Mouse (Mus musculus): Measurements from ENCODE around the gene Pias4. TPM values are rescaled to one million over a fixed set of nuclear protein-coding genes. Genes with fewer than 3 reads are reported as not detected.

Gene Pias4
- polyA plus RNA-seq, 1 experiment from 2014 or later: 29.1 TPM

DNA sequence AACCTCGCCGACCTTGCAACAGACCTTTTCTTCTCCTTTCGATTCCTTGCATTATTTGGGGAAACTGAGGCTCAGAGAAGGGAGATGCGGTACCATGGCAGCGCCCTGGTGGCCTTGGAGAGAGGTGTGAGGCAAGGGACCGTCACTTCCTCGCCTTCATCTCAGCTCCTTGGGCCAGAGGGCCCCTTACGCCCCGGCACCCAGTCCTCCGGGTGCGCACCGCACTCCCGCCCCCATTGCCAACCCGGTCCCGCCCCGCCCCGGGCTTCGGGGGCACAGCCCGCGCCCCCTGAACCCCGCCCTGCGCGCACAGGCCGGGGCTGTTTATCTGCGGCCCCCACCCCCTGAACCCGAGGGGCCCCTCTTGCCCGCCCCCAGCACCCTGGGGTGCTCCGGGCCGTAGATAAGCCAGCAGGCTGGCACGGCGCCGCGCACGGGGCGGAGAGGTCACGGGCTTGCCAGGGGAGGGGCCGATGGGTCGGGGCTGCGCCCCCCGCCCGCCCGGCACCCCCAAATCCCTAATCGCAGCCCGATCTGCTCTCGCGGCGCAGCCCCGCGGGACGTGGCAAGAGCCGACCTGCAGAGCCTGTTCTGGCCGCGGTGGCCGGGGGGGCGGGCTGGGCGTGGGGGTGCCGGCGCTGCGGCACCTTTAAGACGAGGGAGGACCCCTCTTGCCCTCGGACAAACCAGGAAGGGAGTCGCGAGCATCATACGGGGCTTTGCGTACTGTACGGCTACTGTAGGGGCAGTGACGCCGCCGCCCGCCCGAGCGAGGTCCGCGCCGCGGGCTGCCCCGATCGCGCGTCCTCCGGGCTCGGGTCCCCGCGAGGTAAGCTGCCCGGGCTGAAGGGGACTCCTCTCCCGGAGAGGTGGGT is 31.7 kb downstream of the Pias4 start:
- Histone ChIP-seq H3K4me3 (peak overlapping the region; percentile 98), H3K27me3 (no peaks in the 10 kb centered on the region), H3K4me2 (peak overlapping the region; percentile 93), H3K9ac (peak overlapping the region; percentile 98), H3K36me3 (no peaks in the 10 kb centered on the region), H3K4me1 (replicated peaks) (peaks cover 51% of the 10 kb centered on the region), H3K27ac (peak overlapping the region; percentile 99), H3K9me3 (replicated peaks) (no peaks in the 10 kb centered on the region)
- peak; percentile 37 for ATAC-seq (replicated peaks; ENCODE audit: insufficient number of reproducible peaks, insufficient read depth, low FRiP score, low read depth)
- WGBS: under 1% methylated on average over 85 of the region's 86 CpGs

GRCm38 (mm10) chr10:81134966-81135681 is 32.6 kb downstream of the Pias4 start, which contains the start of gene Zbtb7a:
Gene Zbtb7a (plus strand): TSS chr10:81135220.
- Histone ChIP-seq H3K9me3 (replicated peaks) (no peaks in the 10 kb centered on the region), H3K4me3 (peak within 1 kb of the TSS; percentile 98), H3K4me2 (peak within 1 kb of the TSS; percentile 93), H3K4me1 (replicated peaks) (peaks cover 42% of the 10 kb centered on the region), H3K9ac (peak within 1 kb of the TSS; percentile 98), H3K27me3 (no peaks in the 10 kb centered on the region), H3K27ac (peak within 1 kb of the TSS; percentile 99), H3K36me3 (no peaks in the 10 kb centered on the region)
- no peak for ATAC-seq (replicated peaks; ENCODE audit: insufficient number of reproducible peaks, insufficient read depth, low FRiP score, low read depth)
- WGBS: 3% methylated on average over 41 of the region's 41 CpGs

GRCm38 (mm10) chr10:81134181-81134587 is 33.5 kb downstream of the Pias4 start:
- Histone ChIP-seq H3K9ac (no peak overlapping the region), H3K9me3 (replicated peaks) (no peaks in the 10 kb centered on the region), H3K36me3 (no peaks in the 10 kb centered on the region), H3K27me3 (no peaks in the 10 kb centered on the region), H3K4me1 (replicated peaks) (peaks cover 39% of the 10 kb centered on the region), H3K4me2 (peak overlapping the region; percentile 93), H3K27ac (peak overlapping the region; percentile 8; the same call in 1 of the 2 replicates), H3K4me3 (peak overlapping the region; percentile 98)
- no peak for ATAC-seq (replicated peaks; ENCODE audit: insufficient number of reproducible peaks, insufficient read depth, low FRiP score, low read depth)
- 3% methylated on average over 16 of the region's 16 CpGs for WGBS

GRCm38 (mm10) chr10:81123500-81123899 is 44.2 kb downstream of the Pias4 start:
- Histone ChIP-seq H3K27me3 (no peaks in the 10 kb centered on the region), H3K4me1 (replicated peaks) (peaks cover 8% of the 10 kb centered on the region), H3K36me3 (peaks cover 61% of the 10 kb centered on the region), H3K4me2 (no peak overlapping the region), H3K9me3 (replicated peaks) (no peaks in the 10 kb centered on the region), H3K4me3 (no peak overlapping the region), H3K27ac (no peak overlapping the region), H3K9ac (no peak overlapping the region)
- ATAC-seq (replicated peaks; ENCODE audit: insufficient number of reproducible peaks, insufficient read depth, low FRiP score, low read depth): no peak
- 74% methylated on average over 11 of the region's 11 CpGs for WGBS

- Histone ChIP-seq H3K27me3 (no peaks in the 10 kb centered on the region), H3K9me3 (replicated peaks) (no peaks in the 10 kb centered on the region), H3K4me3 (no peak overlapping the region), H3K27ac (no peak overlapping the region), H3K4me2 (no peak overlapping the region), H3K36me3 (peaks cover 64% of the 10 kb centered on the region), H3K9ac (no peak overlapping the region), H3K4me1 (replicated peaks) (0 out of 2 replicates have a peak, but pooled peaks cover 2% of the 10 kb centered on the region)
- 90% methylated on average over 2 of the region's 2 CpGs for WGBS
- ATAC-seq (replicated peaks; ENCODE audit: insufficient number of reproducible peaks, insufficient read depth, low FRiP score, low read depth): no peak
Observed at GRCm38 (mm10) chr10:81122889-81123288, 44.8 kb downstream of the Pias4 start.

DNA sequence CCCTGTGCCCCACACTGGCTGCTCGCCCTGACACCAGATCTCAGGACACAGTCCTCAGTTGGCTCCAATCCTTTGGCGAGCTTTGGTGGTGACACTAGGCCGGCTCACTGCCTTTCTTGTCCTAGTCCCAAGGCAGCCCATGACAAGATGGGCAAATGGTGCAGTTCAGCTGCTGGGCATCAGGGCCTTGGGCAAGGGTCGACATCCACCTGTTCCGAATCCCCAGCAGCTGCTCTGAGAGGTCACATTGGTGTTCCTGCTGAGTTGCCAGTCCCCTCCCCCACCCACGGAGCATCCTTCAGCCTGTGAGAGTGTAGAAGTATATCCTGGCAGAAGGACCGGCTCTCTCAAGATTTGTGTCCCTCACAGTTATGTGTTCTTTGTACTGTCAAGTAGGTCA is 47.1 kb downstream of the Pias4 start:
- H3K27me3 ChIP-seq: no peaks in the 10 kb centered on the region
- 86% methylated on average over 7 of the region's 7 CpGs for WGBS
- peaks cover 81% of the 10 kb centered on the region for H3K36me3 ChIP-seq
- H3K9me3 ChIP-seq (replicated peaks): no peaks in the 10 kb centered on the region
- no peak overlapping the region for H3K27ac ChIP-seq
- H3K4me3 ChIP-seq: no peak overlapping the region
- ATAC-seq (replicated peaks; ENCODE audit: insufficient number of reproducible peaks, insufficient read depth, low FRiP score, low read depth): no peak
- H3K4me1 ChIP-seq (replicated peaks): no peaks in the 10 kb centered on the region
- H3K4me2 ChIP-seq: no peak overlapping the region
- H3K9ac ChIP-seq: no peak overlapping the region

DNA sequence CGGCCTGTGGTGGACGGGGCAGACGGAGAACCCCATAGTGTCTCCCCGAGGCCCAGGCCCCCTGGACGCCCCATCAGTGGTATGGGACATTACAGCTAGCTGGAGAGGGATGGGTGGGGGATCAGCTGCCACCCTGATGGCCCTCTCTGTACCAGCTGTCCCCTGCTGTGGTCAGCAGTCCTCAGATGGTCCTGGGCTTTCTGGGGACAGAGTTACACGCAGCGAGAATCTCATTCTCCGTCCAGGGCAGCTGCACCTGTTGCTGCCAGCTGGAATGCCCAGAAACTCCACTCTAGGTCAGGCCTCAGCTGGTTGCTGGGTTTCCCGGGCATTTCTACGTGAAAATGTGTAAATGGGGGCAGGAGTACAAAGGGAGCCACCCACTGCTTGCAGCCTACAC is 48.1 kb downstream of the Pias4 start:
- Histone ChIP-seq H3K27ac (no peak overlapping the region), H3K27me3 (no peaks in the 10 kb centered on the region), H3K4me1 (replicated peaks) (no peaks in the 10 kb centered on the region), H3K36me3 (peaks cover 89% of the 10 kb centered on the region), H3K9ac (no peak overlapping the region), H3K9me3 (replicated peaks) (no peaks in the 10 kb centered on the region), H3K4me3 (no peak overlapping the region), H3K4me2 (no peak overlapping the region)
- 93% methylated on average over 10 of the region's 10 CpGs for WGBS
- no peak for ATAC-seq (replicated peaks; ENCODE audit: insufficient number of reproducible peaks, insufficient read depth, low FRiP score, low read depth)

DNA sequence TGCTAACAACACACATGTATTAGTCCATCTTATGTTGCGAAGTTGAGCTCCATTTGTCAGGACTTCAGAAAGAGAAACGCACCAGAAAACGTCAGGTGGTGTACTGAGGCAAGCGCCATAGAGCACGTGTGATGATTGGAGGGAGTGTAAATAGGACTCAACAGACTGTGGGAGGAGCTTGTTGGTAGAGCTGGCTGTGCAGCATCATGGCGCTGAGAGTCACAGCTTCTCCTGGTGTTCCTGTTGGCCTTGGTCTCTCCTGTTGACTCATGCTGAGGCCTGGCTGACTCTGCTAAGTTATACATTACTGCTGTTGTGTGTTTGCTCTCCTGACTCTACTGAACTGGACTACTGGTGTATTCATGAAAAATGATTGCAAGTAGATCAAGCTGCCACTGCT is 54.8 kb downstream of the Pias4 start:
- no peak overlapping the region for H3K9ac ChIP-seq
- 0 out of 2 replicates have a peak, but pooled peaks cover 3% of the 10 kb centered on the region for H3K4me1 ChIP-seq (replicated peaks)
- H3K9me3 ChIP-seq (replicated peaks): no peaks in the 10 kb centered on the region
- peaks cover 80% of the 10 kb centered on the region for H3K36me3 ChIP-seq
- no peak overlapping the region for H3K4me2 ChIP-seq
- no peak for ATAC-seq (replicated peaks; ENCODE audit: insufficient number of reproducible peaks, insufficient read depth, low FRiP score, low read depth)
- H3K4me3 ChIP-seq: no peak overlapping the region
- no peaks in the 10 kb centered on the region for H3K27me3 ChIP-seq
- H3K27ac ChIP-seq: no peak overlapping the region
- 94% methylated on average over 6 of the region's 6 CpGs for WGBS

GRCm38 (mm10) chr10:81106113-81106721 is 61.5 kb downstream of the Pias4 start:
- under 1% methylated on average over 35 of the region's 35 CpGs for WGBS
- ATAC-seq (replicated peaks; ENCODE audit: insufficient number of reproducible peaks, insufficient read depth, low FRiP score, low read depth): peak; percentile 88
- H3K27me3 ChIP-seq: no peaks in the 10 kb centered on the region
- peaks cover 25% of the 10 kb centered on the region for H3K4me1 ChIP-seq (replicated peaks)
- H3K27ac ChIP-seq: peak overlapping the region; percentile 99
- peak overlapping the region; percentile 87 for H3K4me3 ChIP-seq
- peak overlapping the region; percentile 98 for H3K9ac ChIP-seq
- peaks cover 29% of the 10 kb centered on the region for H3K36me3 ChIP-seq
- peak overlapping the region; percentile 88 for H3K4me2 ChIP-seq
- H3K9me3 ChIP-seq (replicated peaks): no peaks in the 10 kb centered on the region

GRCm38 (mm10) chr10:81105565-81106112 is 62.1 kb downstream of the Pias4 start, which contains the start of gene Map2k2:
Gene Map2k2 (plus strand): TSS chr10:81105915.
- WGBS: under 1% methylated on average over 56 of the region's 56 CpGs
- Histone ChIP-seq H3K36me3 (peaks cover 24% of the 10 kb centered on the region), H3K4me3 (peak within 1 kb of the TSS; percentile 87), H3K9me3 (replicated peaks) (no peaks in the 10 kb centered on the region), H3K4me1 (replicated peaks) (peaks cover 25% of the 10 kb centered on the region), H3K27me3 (no peaks in the 10 kb centered on the region), H3K9ac (peak within 1 kb of the TSS; percentile 98), H3K27ac (peak within 1 kb of the TSS; percentile 99), H3K4me2 (peak within 1 kb of the TSS; percentile 88)
- ATAC-seq (replicated peaks; ENCODE audit: insufficient number of reproducible peaks, insufficient read depth, low FRiP score, low read depth): peak; percentile 93
